Mouse (Mus musculus): ENCODE results near the gene Gadd45a. TPM values are rescaled to one million over a fixed set of nuclear protein-coding genes. Genes with fewer than 3 reads are reported as not detected.
A peak's percentile ranks its signal among the peaks of the same experiment; 100 is the strongest.

Gene Gadd45a
- polyA plus RNA-seq, 2 experiments = 11.9 to 20.3 TPM

DNA sequence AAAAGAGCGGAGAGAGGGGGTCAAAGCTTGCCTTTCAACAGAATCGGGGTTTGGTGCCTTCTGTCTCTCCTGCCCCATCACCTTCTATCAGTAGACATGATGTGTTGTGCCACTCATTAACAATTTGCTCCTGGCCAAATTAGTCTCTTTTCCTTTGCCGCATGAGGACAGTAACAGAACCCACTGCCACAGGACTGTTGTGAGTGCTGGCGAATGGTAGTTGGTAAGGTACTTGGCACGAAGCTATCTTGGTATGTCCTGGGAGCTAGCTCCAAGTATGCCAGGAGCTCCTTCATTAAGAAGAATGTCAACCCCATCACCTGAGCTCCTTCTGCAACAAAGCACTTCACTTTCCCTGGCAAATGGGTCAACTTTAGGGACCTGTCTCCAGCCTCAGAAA lies 6.4 kb downstream of the Gadd45a start:
- no peak for TF ChIP-seq POLR2A (IDR thresholded peaks at IDR 0.05; ENCODE audit: borderline replicate concordance, extremely low read depth, insufficient read depth, insufficient read length)
- Histone ChIP-seq H3K27ac (replicated peaks; ENCODE audit: low read depth, low read length) (no peak overlapping the region), H3K27me3 (ENCODE audit: control insufficient read depth, insufficient read depth, low read length) (no peaks in the 10 kb centered on the region), H3K4me2 (replicated peaks; ENCODE audit: low read depth, low read length, severe bottlenecking) (no peak overlapping the region), H3K36me3 (ENCODE audit: control insufficient read depth, insufficient read depth, low read length) (no peaks in the 10 kb centered on the region), H3K4me1 (ENCODE audit: control insufficient read depth, insufficient read depth, low read length) (peaks cover 6% of the 10 kb centered on the region), H3K9me3 (ENCODE audit: control insufficient read depth, low read length) (no peaks in the 10 kb centered on the region), H3K9ac (ENCODE audit: low read depth, low read length, severe bottlenecking) (no peak overlapping the region), H3K4me3 (replicated peaks; ENCODE audit: low read length) (no peak overlapping the region)
- 59% methylated on average over 5 of the region's 5 CpGs for WGBS
- no peak for ATAC-seq (ENCODE audit: low FRiP score, low read depth)
- DNase-seq (ENCODE audit: low spot score) = no peak

DNA sequence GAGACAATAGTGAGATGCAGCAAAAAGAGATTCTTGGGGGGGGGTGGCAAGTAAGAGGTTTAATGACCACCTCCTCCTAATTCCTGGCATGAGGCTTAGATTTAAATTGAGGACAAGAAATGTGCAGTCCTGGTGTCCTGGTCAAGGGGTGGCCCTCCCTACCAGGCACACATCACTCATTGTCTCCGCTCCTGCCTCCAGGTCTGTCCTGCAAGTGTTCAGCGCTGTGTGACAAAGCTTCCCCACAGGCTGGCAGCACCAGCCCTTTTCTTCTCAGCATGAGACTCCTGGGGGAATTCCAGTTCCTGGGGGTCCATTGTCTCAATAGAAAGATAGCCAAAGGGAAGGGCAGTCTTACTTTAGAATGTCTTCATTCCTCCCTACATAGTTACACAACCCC lies 6.8 kb downstream of the Gadd45a start:
- peaks cover 2% of the 10 kb centered on the region for H3K4me1 ChIP-seq (ENCODE audit: control insufficient read depth, insufficient read depth, low read length)
- no peak for DNase-seq (ENCODE audit: low spot score)
- no peak overlapping the region for H3K27ac ChIP-seq (replicated peaks; ENCODE audit: low read depth, low read length)
- no peak overlapping the region for H3K9ac ChIP-seq (ENCODE audit: low read depth, low read length, severe bottlenecking)
- no peak for TF ChIP-seq POLR2A (IDR thresholded peaks at IDR 0.05; ENCODE audit: borderline replicate concordance, extremely low read depth, insufficient read depth, insufficient read length)
- no peak for ATAC-seq (ENCODE audit: low FRiP score, low read depth)
- no peaks in the 10 kb centered on the region for H3K9me3 ChIP-seq (ENCODE audit: control insufficient read depth, low read length)
- no peaks in the 10 kb centered on the region for H3K36me3 ChIP-seq (ENCODE audit: control insufficient read depth, insufficient read depth, low read length)
- no peak overlapping the region for H3K4me3 ChIP-seq (replicated peaks; ENCODE audit: low read length)
- H3K4me2 ChIP-seq (replicated peaks; ENCODE audit: low read depth, low read length, severe bottlenecking) = no peak overlapping the region
- no peaks in the 10 kb centered on the region for H3K27me3 ChIP-seq (ENCODE audit: control insufficient read depth, insufficient read depth, low read length)
- WGBS = 45% methylated on average over 2 of the region's 2 CpGs

DNA sequence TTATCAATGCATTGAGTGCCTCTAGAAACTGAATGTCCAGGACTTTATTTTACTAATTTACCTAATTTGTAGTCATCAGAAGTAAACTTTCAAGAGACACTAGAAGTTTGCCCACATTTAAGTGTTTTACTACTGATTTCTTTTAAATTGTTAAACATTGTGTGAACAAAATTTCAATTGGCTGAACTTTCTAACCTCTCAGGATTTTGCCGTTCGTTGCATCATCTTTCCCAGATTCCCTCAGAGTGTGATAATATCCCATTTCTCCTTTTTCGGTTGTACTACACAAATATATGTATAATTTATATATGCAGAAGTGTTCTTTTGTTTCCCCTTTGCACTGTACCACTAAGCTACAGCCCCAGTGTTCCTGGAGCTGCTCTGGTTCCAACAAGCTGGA lies 7.3 kb downstream of the Gadd45a start:
- Histone ChIP-seq H3K4me1 (ENCODE audit: control insufficient read depth, insufficient read depth, low read length) (no peaks in the 10 kb centered on the region), H3K27me3 (ENCODE audit: control insufficient read depth, insufficient read depth, low read length) (no peaks in the 10 kb centered on the region), H3K9me3 (ENCODE audit: control insufficient read depth, low read length) (no peaks in the 10 kb centered on the region), H3K4me3 (replicated peaks; ENCODE audit: low read length) (no peak overlapping the region), H3K4me2 (replicated peaks; ENCODE audit: low read depth, low read length, severe bottlenecking) (no peak overlapping the region), H3K27ac (replicated peaks; ENCODE audit: low read depth, low read length) (no peak overlapping the region), H3K9ac (ENCODE audit: low read depth, low read length, severe bottlenecking) (no peak overlapping the region), H3K36me3 (ENCODE audit: control insufficient read depth, insufficient read depth, low read length) (no peaks in the 10 kb centered on the region)
- 54% methylated on average over 3 of the region's 3 CpGs for WGBS
- ATAC-seq (ENCODE audit: low FRiP score, low read depth) = no peak
- TF ChIP-seq POLR2A (IDR thresholded peaks at IDR 0.05; ENCODE audit: borderline replicate concordance, extremely low read depth, insufficient read depth, insufficient read length) = no peak
- DNase-seq (ENCODE audit: low spot score) = no peak

DNA sequence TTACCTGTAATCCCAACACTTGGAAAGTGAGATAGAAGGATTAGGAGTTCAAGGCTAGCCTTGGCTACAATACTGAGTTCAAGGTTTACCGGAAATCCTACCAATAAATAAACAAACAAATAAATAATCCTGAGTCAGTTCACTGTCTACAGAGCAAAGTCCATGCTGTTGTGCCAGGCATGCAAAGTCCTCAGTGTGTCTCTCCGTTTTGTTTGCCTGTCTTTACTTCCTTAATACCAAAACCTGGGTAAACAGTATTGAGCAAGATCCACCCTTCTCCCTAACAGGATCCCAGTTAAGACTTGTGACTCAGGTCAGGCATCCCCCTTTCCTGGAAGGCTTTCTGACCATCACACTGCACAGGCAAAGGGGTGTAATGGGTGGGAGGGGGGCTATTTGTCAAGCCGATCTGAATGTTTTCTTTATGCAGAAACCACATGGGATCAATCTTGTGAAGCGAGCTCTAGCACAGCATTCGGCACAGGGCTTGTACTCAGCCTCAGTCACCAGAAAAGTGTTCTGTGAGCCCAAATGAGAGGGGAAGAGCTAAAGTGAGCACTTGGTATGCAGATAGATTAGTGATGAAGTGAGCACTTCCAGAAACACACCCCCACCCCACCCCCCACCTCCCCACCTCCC lies 7.8 kb downstream of the Gadd45a start:
- Histone ChIP-seq H3K4me2 (replicated peaks; ENCODE audit: low read depth, low read length, severe bottlenecking) (no peak overlapping the region), H3K36me3 (ENCODE audit: control insufficient read depth, insufficient read depth, low read length) (no peaks in the 10 kb centered on the region), H3K9me3 (ENCODE audit: control insufficient read depth, low read length) (no peaks in the 10 kb centered on the region), H3K4me3 (replicated peaks; ENCODE audit: low read length) (no peak overlapping the region), H3K9ac (ENCODE audit: low read depth, low read length, severe bottlenecking) (no peak overlapping the region), H3K27ac (replicated peaks; ENCODE audit: low read depth, low read length) (no peak overlapping the region), H3K4me1 (ENCODE audit: control insufficient read depth, insufficient read depth, low read length) (no peaks in the 10 kb centered on the region), H3K27me3 (ENCODE audit: control insufficient read depth, insufficient read depth, low read length) (no peaks in the 10 kb centered on the region)
- TF ChIP-seq POLR2A (IDR thresholded peaks at IDR 0.05; ENCODE audit: borderline replicate concordance, extremely low read depth, insufficient read depth, insufficient read length) = no peak
- ATAC-seq (ENCODE audit: low FRiP score, low read depth) (no peak), DNase-seq (ENCODE audit: low spot score) (no peak)
- whole genome bisulfite sequencing = 42% methylated on average over 5 of the region's 5 CpGs

DNA sequence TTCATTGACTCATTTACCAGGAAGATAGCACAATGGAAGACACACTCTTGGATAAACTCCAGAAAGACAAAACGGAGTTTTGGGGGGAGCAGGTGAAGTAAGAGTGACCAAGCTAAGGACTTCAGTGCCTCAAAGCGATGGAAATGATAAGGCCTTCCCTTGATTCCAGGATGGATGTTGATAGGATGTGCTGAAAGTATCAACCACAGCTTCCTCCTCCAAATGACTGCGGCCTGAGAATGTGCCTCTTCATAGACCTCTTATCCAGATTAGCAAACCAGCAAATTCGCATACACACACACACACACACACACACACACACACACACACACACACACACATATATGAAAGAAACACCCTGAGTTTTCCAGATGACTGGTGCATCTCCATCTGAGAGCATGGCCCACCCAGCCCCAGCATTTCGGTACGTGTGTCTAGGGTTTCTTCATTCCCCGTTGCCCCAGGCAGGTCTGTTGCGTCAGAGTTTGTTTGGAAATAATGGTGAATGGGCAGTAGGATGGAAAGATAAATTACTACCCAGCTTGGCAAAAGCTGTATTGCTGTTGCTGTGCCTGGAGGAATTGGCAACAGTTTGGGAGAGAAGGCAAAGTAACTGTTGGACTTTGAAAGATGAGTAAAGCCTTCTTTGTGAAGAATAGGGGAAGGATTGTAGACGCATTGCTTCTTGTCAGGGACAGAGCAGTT lies 9.7 kb downstream of the Gadd45a start:
- Histone ChIP-seq H3K36me3 (ENCODE audit: control insufficient read depth, insufficient read depth, low read length) (no peaks in the 10 kb centered on the region), H3K9ac (ENCODE audit: low read depth, low read length, severe bottlenecking) (no peak overlapping the region), H3K27me3 (ENCODE audit: control insufficient read depth, insufficient read depth, low read length) (no peaks in the 10 kb centered on the region), H3K27ac (replicated peaks; ENCODE audit: low read depth, low read length) (no peak overlapping the region), H3K4me1 (ENCODE audit: control insufficient read depth, insufficient read depth, low read length) (no peaks in the 10 kb centered on the region), H3K4me3 (replicated peaks; ENCODE audit: low read length) (no peak overlapping the region), H3K4me2 (replicated peaks; ENCODE audit: low read depth, low read length, severe bottlenecking) (no peak overlapping the region), H3K9me3 (ENCODE audit: control insufficient read depth, low read length) (no peaks in the 10 kb centered on the region)
- ATAC-seq (ENCODE audit: low FRiP score, low read depth) (no peak), DNase-seq (ENCODE audit: low spot score) (peak; percentile 2)
- TF ChIP-seq POLR2A (IDR thresholded peaks at IDR 0.05; ENCODE audit: borderline replicate concordance, extremely low read depth, insufficient read depth, insufficient read length) = no peak
- 75% methylated on average over 9 of the region's 9 CpGs for WGBS

Measured in limb, embryonic 14.5 days (tissue).